Mouse (Mus musculus) ES-E14 (cell line): ENCODE results near the gene Poglut1. TPM values are rescaled to one million over a fixed set of nuclear protein-coding genes. Genes with fewer than 3 reads are reported as not detected.
A peak's percentile ranks its signal among the peaks of the same experiment; 100 is the strongest.

Source experiments
- DNase-seq: peaks from one replicate; pipeline ENCODE4 v3.0.0-alpha.2; 2013; ENCODE audit warnings: low read depth, low spot score
- H3K27ac ChIP-seq: 2 replicates; pipeline ENCODE4 v1.5.1; 2012; ENCODE audit warnings: low read depth, mild to moderate bottlenecking, low read length, moderate library complexity, mixed read lengths; ENCODE audit not compliant: poor library complexity, insufficient read depth, severe bottlenecking
- H3K36me3 ChIP-seq: 2 replicates; pipeline ENCODE4 v1.6.1; 2012; ENCODE audit warnings: mild to moderate bottlenecking, low read length, moderate library complexity, mixed read lengths; ENCODE audit not compliant: control insufficient read depth, poor library complexity, insufficient read depth, severe bottlenecking
- H3K4me1 ChIP-seq, 2 experiments: fragments of 150-350 bp in 1 of 2; sonication (generic) in 1 of 2; 2 replicates each; pipeline ENCODE4 v1.6.1; 2012; ENCODE audit warnings: low read length in 2 of 2, mild to moderate bottlenecking in 1 of 2, mixed read lengths in 1 of 2; ENCODE audit not compliant: control insufficient read depth in 2 of 2, insufficient read depth in 2 of 2, poor library complexity in 1 of 2
- H3K4me3 ChIP-seq, 2 experiments: fragments of 150-350 bp in 1 of 2; sonication (generic) in 1 of 2; 2 replicates each; pipeline ENCODE4 v1.5.1; 2012; ENCODE audit warnings: low read length in 2 of 2, low read depth in 1 of 2, mild to moderate bottlenecking in 1 of 2, mixed read lengths in 1 of 2; ENCODE audit not compliant: insufficient read depth in 1 of 2, poor library complexity in 1 of 2, severe bottlenecking in 1 of 2
- H3K9ac ChIP-seq: 2 replicates; pipeline ENCODE4 v1.6.1; 2012; ENCODE audit warnings: low read depth, mild to moderate bottlenecking, low read length, mixed read lengths; ENCODE audit not compliant: poor library complexity, insufficient read depth, severe bottlenecking
- H3K9me3 ChIP-seq: fragments of 150-350 bp; sonication (generic); 2 replicates; pipeline ENCODE4 v1.6.1; 2012; ENCODE audit warnings: low read depth, mild to moderate bottlenecking, low read length; ENCODE audit not compliant: control insufficient read depth, insufficient read depth
- CHD2 ChIP-seq: IDR thresholded peaks from 2 replicates; pipeline ENCODE4 v1.6.1; 2014; ENCODE audit warnings: mild to moderate bottlenecking, low read depth, low read length, inconsistent platforms
- HCFC1 ChIP-seq: IDR thresholded peaks from 2 replicates; pipeline ENCODE4 v1.6.1; 2012; ENCODE audit warnings: low read length, inconsistent platforms, borderline replicate concordance; ENCODE audit not compliant: insufficient read depth
- MAFK ChIP-seq: IDR thresholded peaks from 2 replicates; pipeline ENCODE4 v1.6.1; 2014; ENCODE audit warnings: mild to moderate bottlenecking, low read depth, low read length, inconsistent platforms; ENCODE audit not compliant: insufficient read depth
- ZC3H11A ChIP-seq: IDR thresholded peaks from 2 replicates; pipeline ENCODE4 v1.6.1; 2012; ENCODE audit warnings: low read depth, mild to moderate bottlenecking, inconsistent platforms, low read length, borderline replicate concordance
- ZNF384 ChIP-seq: IDR thresholded peaks from 2 replicates; pipeline ENCODE4 v1.6.1; 2012; ENCODE audit warnings: low read depth, low read length, inconsistent platforms
- in situ Hi-C, 2 experiments: fragments of 600-800 bp; cut with MboI; formaldehyde crosslinking; loops; one replicate each; pipeline ENCODE4 v1.15.1; 2025; ENCODE audit warnings: low sequenced_read_pairs in 2 of 2, inconsistent platforms in 1 of 2; ENCODE audit not compliant: unreplicated experiment in 2 of 2
- total RNA-seq: library from RNA; depleted of rRNA; stranded (reverse); fragments of 300-350 nt; gene quantifications from 2 replicates; pipeline ENCODE4 v1.2.3, GENCODE M21; 2012; rRNA removed

The Poglut1 gene
- total RNA-seq, result 76.6 and 89.7 TPM in 2 replicates

- Histone ChIP-seq H3K4me1 (peaks cover 0 to 5% of the 10 kb centered on the region in 2 experiments; a peak in 1 of 4 replicates), H3K36me3 (peaks cover 22% of the 10 kb centered on the region), H3K9me3 (no peaks in the 10 kb centered on the region), H3K9ac (peak within 1 kb of the TSS; percentile 86), H3K27ac (peak within 1 kb of the TSS; percentile 37; the same call in 1 of the 2 replicates), H3K4me3 (peak within 1 kb of the TSS; percentile 86 to 89)
- no peak for TF ChIP-seq MAFK
- peak; percentile 89 for TF ChIP-seq HCFC1
- DNase-seq, result no peak
- in situ Hi-C loops, result no loop called here
Observed at GRCm38 (mm10) chr16:38549479-38550396, at the start of gene Poglut1. Gene Poglut1, minus strand, starts transcription at chr16:38550258.

DNA sequence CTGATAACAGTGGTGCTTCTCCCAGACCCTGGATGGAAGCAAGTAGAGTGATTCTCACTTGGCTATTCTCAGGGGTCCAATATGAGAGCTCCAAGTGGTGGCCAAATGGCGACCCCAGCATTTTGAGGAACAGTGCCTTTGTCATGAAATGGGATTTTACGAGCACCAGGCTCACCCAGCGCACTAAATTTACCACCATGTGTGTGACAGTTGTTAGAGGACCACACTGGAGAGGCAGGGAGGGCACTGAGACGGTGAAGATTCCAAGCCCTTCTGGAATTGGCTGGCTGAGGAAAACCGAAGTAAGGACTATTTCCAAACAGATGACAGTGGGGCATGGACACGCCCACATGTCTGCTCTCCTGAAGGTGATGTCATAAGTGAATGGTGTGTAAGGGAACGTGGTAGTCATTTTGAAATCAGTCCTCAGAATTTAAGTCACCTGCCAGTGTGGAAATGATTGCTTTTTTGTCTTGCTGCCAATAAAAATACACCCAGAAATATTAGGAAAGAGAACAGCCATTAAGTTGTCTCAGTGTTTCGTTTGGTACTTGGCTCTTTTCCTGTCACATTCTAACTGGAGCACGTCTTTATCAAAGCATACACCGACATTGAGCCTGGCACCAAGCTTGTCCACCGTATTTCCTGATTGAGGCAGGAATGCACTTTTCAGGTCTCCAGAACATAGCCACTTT, 49.1 kb upstream of the Poglut1 start:
- in situ Hi-C loops, result no loop called here
- Histone ChIP-seq H3K36me3 (no peaks in the 10 kb centered on the region), H3K9me3 (no peaks in the 10 kb centered on the region), H3K9ac (no peak overlapping the region), H3K27ac (no peak overlapping the region), H3K4me3 (no peak overlapping the region), H3K4me1 (peaks cover 2 to 3% of the 10 kb centered on the region in 2 experiments; a peak in 1 of 4 replicates)
- TF ChIP-seq HCFC1, result no peak
- no peak for TF ChIP-seq ZNF384
- no peak for TF ChIP-seq MAFK
- TF ChIP-seq CHD2, result no peak
- DNase-seq, result no peak

GRCm38 (mm10) chr16:38596651-38597050, 46.6 kb upstream of the Poglut1 start:
- DNase-seq, result no peak
- Histone ChIP-seq H3K4me1 (no peaks in the 10 kb centered on the region; a peak in 1 of 4 replicates), H3K9ac (no peak overlapping the region), H3K27ac (no peak overlapping the region), H3K9me3 (no peaks in the 10 kb centered on the region), H3K4me3 (no peak overlapping the region), H3K36me3 (peaks cover 4% of the 10 kb centered on the region)
- no peak for TF ChIP-seq ZC3H11A
- no peak for TF ChIP-seq MAFK
- no peak for TF ChIP-seq CHD2
- TF ChIP-seq ZNF384, result no peak
- TF ChIP-seq HCFC1, result no peak
- in situ Hi-C loops, result no loop called here

DNA sequence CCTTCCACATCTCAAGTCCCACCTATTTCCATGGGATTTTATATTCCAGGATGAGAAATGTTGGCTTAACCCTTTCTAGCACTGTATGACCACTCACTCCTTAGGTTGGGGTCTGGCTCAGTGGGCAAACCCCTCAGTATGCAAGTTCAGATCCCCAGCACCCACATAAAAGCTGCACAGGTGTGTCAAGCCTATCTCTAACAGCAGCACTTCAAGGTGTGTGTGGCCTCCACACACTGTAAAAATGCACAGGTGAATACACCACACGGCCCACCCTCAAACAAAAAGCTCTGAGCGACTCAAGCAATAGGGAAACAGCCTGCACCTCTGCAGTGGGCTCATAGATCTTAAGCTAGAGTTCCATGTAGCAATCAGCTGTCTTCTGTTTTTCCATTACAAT, 46.0 kb upstream of the Poglut1 start:
- no peaks in the 10 kb centered on the region for H3K9me3 ChIP-seq
- in situ Hi-C loops, result no loop called here
- H3K4me1 ChIP-seq, result peaks cover 0 to 3% of the 10 kb centered on the region in 2 experiments; a peak in 1 of 4 replicates
- no peak overlapping the region for H3K4me3 ChIP-seq
- H3K9ac ChIP-seq, result no peak overlapping the region
- peaks cover 7% of the 10 kb centered on the region for H3K36me3 ChIP-seq
- DNase-seq, result no peak
- TF ChIP-seq MAFK, result no peak
- no peak for TF ChIP-seq HCFC1
- TF ChIP-seq CHD2, result no peak
- TF ChIP-seq ZNF384, result no peak
- no peak for TF ChIP-seq ZC3H11A
- no peak overlapping the region for H3K27ac ChIP-seq
